Mouse (Mus musculus): ENCODE results near the gene Gm49368.
A peak's percentile ranks its signal among the peaks of the same experiment; 100 is the strongest.

Gm49368 gene

GRCm38 (mm10) chr7:128058576-128058975 lies 3.9 kb upstream of the Gm49368 start:
- no peak for DNase-seq

GRCm38 (mm10) chr7:128059091-128059490 lies 3.4 kb upstream of the Gm49368 start:
- DNase-seq, result no peak

GRCm38 (mm10) chr7:128063211-128063781 lies 813 bp downstream of the Gm49368 start:
- no peak for DNase-seq

GRCm38 (mm10) chr7:128065547-128065946 lies 3.1 kb downstream of the Gm49368 start:
- no peak for DNase-seq

GRCm38 (mm10) chr7:128067847-128068246 lies 5.4 kb downstream of the Gm49368 start:
- DNase-seq, result no peak

- DNase-seq, result no peak
Measured at GRCm38 (mm10) chr7:128069844-128070243, 7.4 kb downstream of the Gm49368 start.

GRCm38 (mm10) chr7:128071816-128072215 lies 9.3 kb downstream of the Gm49368 start:
- no peak for DNase-seq

GRCm38 (mm10) chr7:128080012-128080411 lies 17.5 kb downstream of the Gm49368 start:
- no peak for DNase-seq

- no peak for DNase-seq
Measured at GRCm38 (mm10) chr7:128089141-128089540, 26.7 kb downstream of the Gm49368 start.

GRCm38 (mm10) chr7:128098135-128098534 lies 35.7 kb downstream of the Gm49368 start:
- DNase-seq, result no peak

- no peak for DNase-seq
Measured at GRCm38 (mm10) chr7:128100742-128101357, 38.4 kb downstream of the Gm49368 start.

- no peak for DNase-seq
Measured at GRCm38 (mm10) chr7:128105246-128105645, 42.8 kb downstream of the Gm49368 start.

- peak; percentile 0 for DNase-seq
Measured at GRCm38 (mm10) chr7:128107462-128107861, 45.0 kb downstream of the Gm49368 start.

- peak; percentile 3 for DNase-seq
Measured at GRCm38 (mm10) chr7:128110314-128110713, 47.8 kb downstream of the Gm49368 start.

GRCm38 (mm10) chr7:128112131-128112530 lies 49.6 kb downstream of the Gm49368 start:
- DNase-seq, result peak; percentile 0

- peak; percentile 0 for DNase-seq
Measured at GRCm38 (mm10) chr7:128114371-128115105, 52.1 kb downstream of the Gm49368 start.

- peak; percentile 1 for DNase-seq
Measured at GRCm38 (mm10) chr7:128115211-128115958, 52.9 kb downstream of the Gm49368 start.

GRCm38 (mm10) chr7:128116396-128116795 lies 53.9 kb downstream of the Gm49368 start:
- peak; percentile 0 for DNase-seq

- no peak for DNase-seq
Measured at GRCm38 (mm10) chr7:128119726-128120490, 57.4 kb downstream of the Gm49368 start.

GRCm38 (mm10) chr7:128128741-128129720 lies 66.5 kb downstream of the Gm49368 start, which contains the start of gene Itgax:
TSS of gene Itgax (plus strand) at chr7:128129547.
- DNase-seq, result peak; percentile 9

GRCm38 (mm10) chr7:128132148-128132547 lies 69.7 kb downstream of the Gm49368 start:
- DNase-seq, result no peak

Measured in lung, postnatal 10 days (tissue).